Mouse (Mus musculus): Measurements from ENCODE around the gene Rnf41.
A peak's percentile ranks its signal among the peaks of the same experiment; 100 is the strongest.

Gene Rnf41

DNA sequence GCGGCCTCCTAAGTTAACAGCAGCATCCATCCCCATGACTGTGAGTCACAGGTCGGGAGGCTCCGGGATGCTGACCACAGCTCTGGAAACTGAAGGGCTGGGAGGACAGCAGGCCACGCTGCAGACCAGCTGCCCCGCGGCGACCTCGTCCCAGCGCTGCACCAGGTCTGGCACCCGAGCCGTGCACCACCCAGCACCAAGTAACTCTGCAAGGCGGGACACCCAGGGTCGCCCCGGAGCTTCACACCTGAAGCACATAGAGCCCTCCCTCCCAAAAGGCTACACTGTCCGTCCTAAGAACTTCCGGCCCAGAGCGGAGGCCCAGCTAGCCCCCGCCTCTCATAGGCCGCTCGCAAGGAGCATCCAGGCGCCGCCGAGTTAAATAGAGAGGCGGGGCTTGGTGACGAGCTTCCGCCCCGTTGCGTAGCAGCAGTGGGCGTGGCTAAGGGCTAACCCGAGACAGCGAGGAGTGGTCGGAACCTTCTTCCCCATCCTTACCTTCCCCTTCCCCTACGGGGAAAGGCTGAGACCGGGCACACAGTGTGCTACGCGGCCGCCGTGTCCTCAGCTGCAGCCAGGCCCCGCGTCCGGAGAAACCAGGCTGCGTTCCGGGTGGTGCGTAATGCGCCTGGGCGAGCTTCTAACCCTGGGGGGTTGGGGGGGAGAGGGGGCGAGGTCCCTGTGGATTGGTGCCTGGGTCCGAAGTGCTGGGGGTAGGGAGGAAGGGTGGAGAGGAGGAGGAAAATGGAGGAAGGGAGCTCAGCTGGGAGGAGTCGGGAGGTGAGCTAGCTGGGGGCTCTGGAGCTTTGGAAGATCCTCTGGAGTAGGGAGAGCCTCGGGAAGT, at the start of gene Rnf41, which contains the start of gene Nabp2:
Rnf41 (plus strand) TSS at position 447 of the 844 bp plus-strand sequence.
Nabp2 (minus strand) TSS at position 282 of the 844 bp plus-strand sequence.
- DNase-seq (ENCODE audit: low spot score): peak; percentile 96

DNA sequence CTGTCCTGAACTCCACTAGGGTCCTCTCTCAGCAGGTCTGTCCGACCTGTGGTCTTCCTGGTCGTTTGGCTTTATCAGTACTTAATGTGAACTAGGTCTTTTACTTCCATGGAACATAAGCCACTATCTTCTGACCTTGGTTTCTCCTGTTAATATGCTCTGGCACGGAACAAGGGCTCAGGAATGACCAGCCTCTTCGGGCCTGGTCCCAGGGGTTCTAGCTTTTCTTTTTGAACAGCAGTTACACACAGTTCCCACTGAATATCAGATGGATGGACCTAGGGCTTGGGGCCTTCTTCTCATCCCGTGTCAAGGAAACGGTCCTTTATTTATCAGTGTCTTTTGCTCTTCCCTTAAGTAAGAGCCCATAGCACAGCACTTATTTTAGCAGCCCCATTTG, 49.6 kb upstream of the Rnf41 start:
- no peak for DNase-seq (ENCODE audit: low spot score)

GRCm38 (mm10) chr10:128362568-128362967, 48.9 kb upstream of the Rnf41 start:
- DNase-seq (ENCODE audit: low spot score): peak; percentile 57

DNA sequence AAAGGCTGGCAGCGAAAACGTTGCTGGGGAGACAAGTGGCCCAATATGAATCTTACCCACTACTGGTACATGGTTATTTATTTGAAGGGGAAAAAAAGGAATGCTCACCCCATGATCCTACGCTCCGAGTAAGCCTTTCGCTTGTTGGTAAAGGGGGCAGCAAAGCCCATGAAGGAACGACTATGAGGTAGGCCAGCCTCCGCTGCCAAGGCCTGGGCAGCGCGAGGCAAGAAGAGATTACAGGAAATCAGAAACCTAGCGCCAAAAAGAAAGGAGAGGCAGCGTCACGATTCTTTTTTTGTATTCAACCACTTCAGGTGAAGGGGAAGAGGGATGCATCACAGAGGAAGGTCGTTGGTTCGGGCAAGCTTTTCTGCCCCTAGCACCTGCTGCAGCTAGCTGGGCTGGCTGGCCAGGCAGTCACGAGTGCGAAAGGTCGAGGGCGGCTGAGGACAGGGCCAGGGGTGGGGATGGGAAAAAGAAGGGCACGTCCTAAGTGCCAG, 43.5 kb upstream of the Rnf41 start:
- no peak for DNase-seq (ENCODE audit: low spot score)

- DNase-seq (ENCODE audit: low spot score): peak; percentile 86
Observed at GRCm38 (mm10) chr10:128368402-128369217, 42.8 kb upstream of the Rnf41 start, which contains the start of gene Coq10a. Coq10a (minus strand) TSS chr10:128368997.

DNA sequence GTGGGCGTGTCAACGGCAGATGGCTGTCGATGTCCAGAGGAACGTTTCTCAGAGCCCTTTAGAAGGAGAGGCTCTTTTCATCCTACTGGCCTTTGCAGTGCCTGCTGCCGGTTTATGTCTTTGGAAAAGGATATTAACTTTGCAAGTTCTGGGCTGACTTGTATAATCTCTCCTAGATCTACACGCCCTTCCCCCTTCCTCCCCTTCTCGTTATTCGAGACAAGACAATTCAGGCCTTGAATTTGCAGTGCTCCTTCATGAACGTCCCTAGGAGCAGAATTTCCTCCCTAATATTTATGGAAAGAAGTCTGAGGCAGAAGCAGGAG, 42.3 kb upstream of the Rnf41 start:
- DNase-seq (ENCODE audit: low spot score): no peak

GRCm38 (mm10) chr10:128369599-128369998, 41.9 kb upstream of the Rnf41 start:
- DNase-seq (ENCODE audit: low spot score): no peak

GRCm38 (mm10) chr10:128370021-128370420, 41.4 kb upstream of the Rnf41 start:
- no peak for DNase-seq (ENCODE audit: low spot score)

DNA sequence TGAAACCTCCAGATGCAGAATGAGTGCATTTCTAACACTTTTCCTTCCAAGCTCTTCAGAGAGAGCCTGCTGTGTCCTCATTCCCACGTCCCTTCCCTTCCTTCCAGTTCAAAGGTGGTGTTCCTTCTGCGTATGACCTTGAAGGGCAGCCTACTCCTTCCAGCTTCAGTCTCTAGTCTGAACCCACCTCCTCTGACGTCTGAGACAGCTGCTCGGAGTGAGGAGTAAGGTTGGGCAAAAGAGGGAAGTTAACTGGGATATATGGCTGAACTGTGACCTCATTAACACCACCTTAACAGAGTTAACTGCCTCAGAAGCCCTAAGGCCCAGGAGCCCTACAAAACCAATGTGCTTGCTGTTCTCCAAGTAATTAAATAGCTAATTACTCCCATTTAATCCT, 40.9 kb upstream of the Rnf41 start:
- DNase-seq (ENCODE audit: low spot score): no peak

GRCm38 (mm10) chr10:128372142-128372541, 39.3 kb upstream of the Rnf41 start:
- no peak for DNase-seq (ENCODE audit: low spot score)

DNA sequence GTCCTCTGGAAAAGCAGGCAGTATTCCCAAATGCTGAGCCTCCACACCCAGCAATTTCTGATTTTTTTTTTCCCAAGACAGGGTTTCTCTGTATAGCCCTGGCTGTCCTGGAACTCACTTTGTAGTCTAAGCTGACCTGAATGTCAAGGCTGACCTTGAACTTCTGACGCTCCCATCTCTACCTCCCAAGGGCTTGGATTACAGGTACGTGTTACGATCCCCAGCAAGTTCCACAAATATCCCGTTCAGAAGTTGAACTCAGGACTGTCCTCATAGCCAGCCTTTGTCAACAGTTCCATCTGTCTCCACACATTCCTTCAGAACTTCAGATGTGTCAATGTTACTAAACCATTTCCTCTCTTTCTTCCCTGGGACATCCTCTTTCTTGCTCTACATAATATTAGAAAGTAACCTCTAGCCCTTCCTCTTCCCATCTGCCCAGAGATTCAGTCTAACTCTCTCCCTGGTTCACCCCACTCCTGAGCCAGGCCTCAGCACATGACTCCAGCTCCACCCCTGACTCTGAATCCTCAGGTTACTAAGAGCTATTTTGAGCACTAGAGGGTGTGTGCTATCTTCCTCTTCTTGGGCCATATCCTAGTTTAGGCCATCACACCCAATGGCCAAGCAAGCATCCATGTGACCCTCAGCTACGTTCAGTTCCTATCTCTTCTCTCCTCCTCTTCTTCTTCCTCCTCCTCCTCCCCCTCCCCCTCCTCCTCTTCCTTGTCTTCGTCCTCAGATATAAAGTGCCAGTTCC, 38.3 kb upstream of the Rnf41 start:
- DNase-seq (ENCODE audit: low spot score): peak; percentile 37

DNA sequence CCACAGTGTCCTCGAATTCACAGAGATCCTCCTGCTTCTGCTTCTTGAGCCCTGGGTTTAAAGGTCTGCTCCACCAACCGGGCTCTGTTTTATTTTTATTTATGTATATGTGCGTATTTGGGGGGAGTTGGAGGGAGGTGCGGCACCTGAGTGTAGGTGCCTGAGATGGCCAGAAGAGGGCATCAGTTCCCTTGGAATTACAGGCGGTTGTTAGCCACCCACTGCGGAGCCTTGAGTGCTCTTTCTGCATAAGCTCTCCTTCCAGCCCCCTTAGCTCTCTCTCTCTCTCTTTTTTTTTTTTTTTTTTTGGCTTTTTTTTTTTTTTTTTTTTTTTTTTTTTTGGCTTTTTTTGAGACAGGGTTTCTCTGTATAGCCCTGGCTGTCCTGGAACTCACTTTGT, 37.1 kb upstream of the Rnf41 start:
- no peak for DNase-seq (ENCODE audit: low spot score)

GRCm38 (mm10) chr10:128376099-128376454, 35.4 kb upstream of the Rnf41 start:
- no peak for DNase-seq (ENCODE audit: low spot score)

DNA sequence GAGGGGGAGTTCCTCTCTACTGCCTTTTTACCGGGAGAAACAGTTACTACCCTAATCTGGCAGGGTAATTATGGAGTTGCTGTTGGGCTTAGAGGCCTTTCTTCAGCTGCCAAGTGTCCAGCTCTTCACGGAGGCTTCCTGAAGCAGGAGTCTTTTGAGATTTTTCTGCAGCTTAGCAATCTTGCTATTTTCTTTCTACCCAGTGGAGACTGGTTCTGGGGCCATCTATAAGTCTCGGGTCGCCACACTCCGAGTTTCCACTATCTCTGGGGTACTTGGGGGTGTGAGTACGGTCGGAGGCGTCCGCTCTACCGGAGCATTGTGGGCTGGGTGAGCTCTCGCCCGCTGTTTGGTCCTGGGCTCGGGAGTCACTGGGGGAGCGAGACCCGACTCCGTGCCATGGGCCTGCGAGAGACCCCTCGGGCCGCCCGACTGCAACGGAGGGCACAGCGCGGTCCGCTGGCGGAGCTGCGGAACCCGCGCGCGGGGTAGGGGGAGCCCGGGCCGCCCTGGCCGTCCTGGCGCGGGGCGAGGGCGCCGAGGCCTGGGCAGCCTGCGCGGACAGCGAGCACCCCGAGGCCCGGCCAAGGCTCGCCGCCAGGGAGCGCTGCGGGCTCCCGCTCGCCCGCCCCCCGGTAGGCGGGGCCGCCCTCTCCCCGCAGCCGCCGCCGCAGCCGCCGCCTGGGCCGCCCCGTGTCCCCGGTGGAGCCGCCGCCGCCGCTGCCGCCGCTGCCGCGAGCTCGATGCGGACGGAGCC, 34.8 kb upstream of the Rnf41 start, which contains the start of gene Ankrd52:
Ankrd52 (plus strand) TSS at position 661 of the 757 bp plus-strand sequence.
- peak; percentile 70 for DNase-seq (ENCODE audit: low spot score)

- peak; percentile 32 for DNase-seq (ENCODE audit: low spot score)
Observed at GRCm38 (mm10) chr10:128377222-128377939, 34.1 kb upstream of the Rnf41 start.

DNA sequence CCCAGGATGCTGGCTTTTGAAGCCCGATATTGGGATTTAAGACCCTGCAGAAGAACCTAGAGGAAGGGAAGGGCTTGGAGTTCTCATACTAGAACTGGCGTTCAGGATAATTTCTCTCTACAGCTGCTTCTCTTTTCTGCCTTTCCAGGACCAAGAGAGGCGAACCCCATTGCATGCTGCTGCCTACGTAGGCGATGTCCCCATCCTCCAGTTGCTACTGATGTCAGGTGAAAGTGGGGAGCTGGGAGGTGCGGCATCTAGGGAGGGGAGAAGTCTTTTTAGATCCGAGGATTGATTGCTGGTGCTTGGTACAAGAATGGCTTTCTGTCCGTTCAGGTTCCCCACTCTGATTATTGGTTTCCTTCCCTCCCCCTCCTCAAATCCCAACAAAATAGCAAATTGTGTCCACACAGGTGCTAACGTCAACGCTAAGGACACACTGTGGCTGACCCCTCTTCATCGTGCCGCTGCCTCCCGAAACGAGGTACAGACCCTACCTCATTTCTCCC, 33.5 kb upstream of the Rnf41 start:
- DNase-seq (ENCODE audit: low spot score): no peak

DNA sequence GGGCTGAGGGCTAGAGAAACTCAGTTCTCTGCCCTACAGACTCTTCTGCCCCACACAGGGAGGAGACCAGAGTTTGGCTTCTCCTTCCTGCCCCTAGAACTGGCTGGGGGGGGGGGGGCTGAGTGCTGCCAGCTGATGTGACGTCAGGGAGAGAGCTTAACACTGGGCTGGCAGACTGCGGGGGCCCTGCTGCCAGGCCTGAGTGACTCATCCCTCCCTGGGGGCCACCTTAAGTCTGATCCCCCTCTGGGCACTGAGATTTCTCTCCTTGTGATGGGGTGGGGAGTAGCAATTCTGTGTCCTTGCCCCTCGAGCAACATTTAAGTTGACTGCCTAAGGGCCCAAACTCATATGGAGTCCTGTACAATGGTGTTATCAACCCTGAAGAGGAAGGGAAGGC, 33.0 kb upstream of the Rnf41 start:
- DNase-seq (ENCODE audit: low spot score): no peak

DNA sequence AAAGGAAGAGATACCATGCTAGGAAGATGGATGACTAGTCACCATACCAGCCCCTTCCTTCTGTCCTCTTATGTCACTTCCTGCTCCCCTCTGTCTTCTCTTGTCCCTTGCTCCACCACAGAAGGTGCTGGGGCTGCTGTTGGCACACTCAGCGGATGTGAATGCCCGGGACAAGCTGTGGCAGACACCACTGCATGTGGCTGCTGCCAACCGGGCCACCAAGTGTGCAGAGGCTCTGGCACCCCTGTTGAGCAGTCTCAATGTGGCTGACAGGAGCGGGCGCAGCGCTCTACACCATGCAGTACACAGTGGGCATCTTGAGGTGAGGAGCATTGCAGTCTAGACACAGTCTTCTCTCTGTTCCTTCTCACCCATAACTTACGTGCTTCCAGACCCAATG, 32.2 kb upstream of the Rnf41 start:
- DNase-seq (ENCODE audit: low spot score): no peak

DNA sequence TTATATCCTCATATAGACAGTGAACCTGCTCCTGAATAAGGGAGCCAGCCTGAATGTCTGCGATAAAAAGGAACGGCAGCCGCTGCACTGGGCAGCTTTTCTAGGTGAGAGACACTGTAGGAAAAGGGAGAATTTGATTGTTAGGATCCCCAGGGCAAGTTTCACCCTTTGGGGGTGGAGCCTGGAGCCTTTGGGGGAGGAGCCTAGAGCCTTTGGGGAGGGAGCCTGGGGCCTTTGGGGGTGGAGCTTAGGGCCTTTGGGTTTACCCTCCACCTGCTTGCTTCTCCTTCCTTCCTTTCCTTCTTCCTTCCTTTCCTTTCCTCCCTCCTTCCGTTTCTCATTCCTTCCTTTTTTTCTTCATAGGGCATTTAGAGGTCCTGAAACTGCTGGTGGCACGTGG, 30.9 kb upstream of the Rnf41 start:
- DNase-seq (ENCODE audit: low spot score): peak; percentile 34

- no peak for DNase-seq (ENCODE audit: low spot score)
Observed at GRCm38 (mm10) chr10:128382482-128382881, 29.0 kb upstream of the Rnf41 start.
